Mouse (Mus musculus) layer of hippocampus, adult 18-20 months (tissue): Measurements from ENCODE around the gene Gstm4. TPM values are rescaled to one million over a fixed set of nuclear protein-coding genes. Genes with fewer than 3 reads are reported as not detected.
A peak's percentile ranks its signal among the peaks of the same experiment; 100 is the strongest.
"Not testable (repeated sequence)": the region's sequence is repeated elsewhere in the genome, so short reads cannot be mapped to it uniquely, and the experiment has no call there.

ENCODE experiments used
- DNase-seq, 2 experiments: peaks; one replicate each; pipeline ENCODE4 v3.0.0; 2022; ENCODE audit warnings: low spot score in 2 of 2
- total RNA-seq, 2 experiments: library from RNA; stranded (reverse); gene quantifications; 2 replicates each; pipeline ENCODE4 v1.2.3; 2021

The Gstm4 gene
- total RNA-seq, 2 experiments from 2014 or later, result 12.3 to 13.2 TPM

DNA sequence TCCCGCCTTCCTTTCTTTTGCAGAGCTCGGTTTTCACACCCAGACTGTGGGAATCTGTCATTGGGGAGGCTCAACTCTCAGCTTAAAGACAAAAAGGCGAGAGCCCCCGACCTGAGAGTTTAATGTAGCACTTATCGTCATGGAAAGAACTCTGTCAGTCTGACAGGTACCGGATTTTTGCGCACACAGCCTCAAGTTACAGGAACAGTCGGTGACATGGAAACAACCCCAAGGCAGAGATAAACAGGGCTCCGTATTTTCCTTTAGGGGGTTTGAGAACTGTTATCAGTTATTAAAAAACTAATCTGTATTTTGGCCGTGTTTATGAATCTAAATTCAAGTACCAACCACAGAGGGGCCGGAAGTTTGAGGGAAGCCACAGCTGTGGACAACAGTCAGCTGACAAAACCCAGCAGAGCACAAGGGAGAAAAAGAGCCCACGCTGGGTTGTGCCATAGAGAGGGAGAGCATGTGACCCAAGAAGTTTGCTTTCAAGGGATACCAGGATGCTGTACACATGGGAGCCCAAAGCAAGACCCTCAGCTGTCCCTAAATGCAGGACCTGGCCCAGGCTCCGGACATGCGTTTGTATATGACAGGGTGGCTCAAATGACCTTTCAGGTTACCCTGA is 26.4 kb downstream of the Gstm4 start:
- DNase-seq, result no peak

DNA sequence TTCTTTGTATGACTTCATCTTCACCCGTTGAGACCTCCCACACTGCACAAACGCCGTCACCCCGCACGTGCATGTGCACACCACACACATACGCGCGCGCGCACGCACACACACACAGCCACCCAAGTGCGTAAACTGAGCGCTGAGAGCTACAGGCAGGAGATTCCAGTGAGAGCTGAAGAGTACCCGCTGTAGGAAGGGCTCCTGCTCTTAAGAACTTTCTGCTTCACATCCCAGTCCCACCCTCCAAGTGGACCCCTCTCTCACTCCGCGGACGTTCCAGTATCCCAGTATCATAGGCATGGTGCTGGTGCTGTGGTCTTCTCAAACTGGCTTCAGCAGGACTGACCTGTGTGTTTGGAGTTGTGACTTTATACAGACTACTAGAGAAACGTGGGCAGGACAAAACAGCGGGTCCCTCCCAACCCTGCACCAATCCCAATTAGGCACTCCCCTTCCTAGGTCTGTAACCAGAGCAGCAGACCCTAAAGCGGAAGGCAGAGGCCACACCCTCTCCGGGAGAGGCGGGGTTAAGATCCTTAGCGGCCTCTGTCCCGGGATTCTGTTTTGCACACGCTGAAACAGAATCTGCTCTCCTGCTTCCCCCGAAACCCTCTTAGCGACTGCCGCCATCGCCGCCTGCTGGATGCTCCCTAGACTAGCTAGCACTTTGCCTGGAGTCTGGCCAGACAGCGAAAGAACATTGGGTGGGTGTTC is 27.1 kb downstream of the Gstm4 start, which contains the start of gene Gstm1:
Gene Gstm1, minus strand, starts transcription at position 501 of the 717 bp plus-strand sequence.
- DNase-seq, result peak; percentile 94 to 97

DNA sequence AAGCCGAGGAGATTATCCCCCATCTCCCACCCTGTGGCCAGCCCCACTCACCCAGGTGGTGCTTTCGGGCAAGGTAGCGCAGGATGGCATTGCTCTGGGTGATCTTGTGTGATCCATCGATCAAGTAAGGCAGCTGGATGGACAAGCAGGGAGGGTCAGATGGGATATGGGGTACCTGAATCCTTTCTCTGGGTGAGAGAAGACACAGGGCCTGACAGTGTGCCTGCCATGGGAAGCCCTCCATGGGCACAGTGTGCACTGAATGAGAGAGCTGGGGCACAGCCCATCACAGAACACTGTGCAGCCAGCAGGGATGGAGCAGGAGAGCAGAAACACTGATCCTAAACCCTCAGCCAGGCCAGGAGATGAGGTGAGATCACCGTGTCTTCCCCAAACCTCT is 28.2 kb downstream of the Gstm4 start:
- DNase-seq, result not testable (repeated sequence)

DNA sequence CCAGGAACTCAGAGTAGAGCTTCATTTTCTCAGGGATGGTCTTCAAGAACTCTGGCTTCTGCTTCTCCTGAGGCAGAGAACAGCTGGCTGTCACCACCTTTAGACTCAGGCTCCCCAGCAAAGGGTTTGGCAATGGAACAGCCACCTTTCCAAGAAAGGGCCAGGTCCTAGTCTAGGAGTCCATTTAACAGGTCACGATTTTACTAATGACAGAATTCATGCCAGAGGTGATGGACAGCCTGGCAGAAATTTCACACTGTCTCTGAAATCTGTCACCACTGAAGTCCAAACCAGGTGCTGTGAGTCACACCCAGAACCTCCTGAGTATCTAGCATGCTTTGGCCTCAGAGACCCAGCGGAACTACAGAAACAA is 29.7 kb downstream of the Gstm4 start:
- no peak for DNase-seq

DNA sequence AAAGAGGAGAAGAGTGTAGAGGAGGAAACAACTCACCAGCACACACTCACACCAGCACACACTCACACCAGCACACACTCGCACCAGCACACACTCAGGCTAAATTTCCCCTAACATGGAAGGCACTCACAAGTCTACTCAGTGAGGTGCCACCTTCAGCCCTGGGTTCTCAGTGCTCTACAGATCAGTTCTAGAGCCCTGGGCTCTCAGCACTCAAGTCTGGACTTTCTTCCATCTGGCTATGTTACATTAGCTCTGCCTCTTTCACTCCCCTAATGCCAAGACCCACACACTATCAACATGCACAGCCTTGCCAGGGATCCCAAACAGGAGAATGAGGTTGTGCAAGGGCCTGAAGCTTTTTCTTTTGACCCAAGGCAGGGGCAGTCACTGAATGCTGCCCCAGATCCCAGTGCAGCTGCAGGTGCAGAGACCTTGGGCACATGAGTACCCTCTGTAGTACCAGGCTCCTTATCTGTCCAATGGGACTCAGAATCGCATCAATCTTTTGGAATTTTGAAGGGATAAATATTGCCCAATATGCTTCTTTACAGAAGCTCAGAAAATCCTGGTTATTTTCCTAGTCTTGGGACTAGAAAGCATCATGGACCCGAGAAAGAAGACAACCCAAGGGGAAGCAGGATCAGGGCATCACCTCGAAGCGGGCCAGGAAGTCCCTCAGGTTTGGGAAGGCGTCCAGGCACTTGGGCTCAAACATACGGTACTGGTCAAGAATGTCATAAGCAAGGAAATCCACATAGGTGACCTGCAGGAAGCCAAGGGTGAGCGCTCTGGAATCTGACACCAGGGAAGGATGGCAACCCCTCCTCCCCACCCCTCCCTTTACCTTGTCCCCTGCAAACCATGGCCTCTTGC is 30.4 kb downstream of the Gstm4 start:
- DNase-seq, result no peak

DNA sequence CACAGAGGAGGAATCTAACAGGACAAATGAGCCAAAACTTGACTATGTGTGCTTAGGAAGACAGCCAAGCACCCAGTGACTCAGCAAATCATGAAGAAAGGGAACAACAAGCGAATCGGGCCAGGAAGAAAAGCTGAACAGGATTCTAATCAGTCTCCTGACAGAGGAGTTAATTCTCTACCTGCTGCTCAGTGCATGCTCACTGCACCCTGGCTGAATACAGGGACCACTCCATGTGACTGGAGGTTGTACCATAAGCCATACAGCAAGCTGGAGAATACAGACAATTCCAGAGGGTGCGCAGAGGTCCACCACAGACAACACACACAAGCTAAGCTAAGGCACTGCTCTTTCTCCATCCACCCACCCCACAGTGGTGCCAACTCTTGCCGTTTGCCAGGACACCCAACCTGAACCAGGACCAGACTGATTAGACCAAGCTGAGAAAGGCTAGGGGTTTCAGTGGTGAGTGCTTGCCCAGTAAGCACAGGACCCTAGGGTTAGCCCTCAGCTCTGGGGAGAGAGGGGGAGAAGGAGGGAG is 31.3 kb downstream of the Gstm4 start:
- DNase-seq, result peak; percentile 56 to 79

DNA sequence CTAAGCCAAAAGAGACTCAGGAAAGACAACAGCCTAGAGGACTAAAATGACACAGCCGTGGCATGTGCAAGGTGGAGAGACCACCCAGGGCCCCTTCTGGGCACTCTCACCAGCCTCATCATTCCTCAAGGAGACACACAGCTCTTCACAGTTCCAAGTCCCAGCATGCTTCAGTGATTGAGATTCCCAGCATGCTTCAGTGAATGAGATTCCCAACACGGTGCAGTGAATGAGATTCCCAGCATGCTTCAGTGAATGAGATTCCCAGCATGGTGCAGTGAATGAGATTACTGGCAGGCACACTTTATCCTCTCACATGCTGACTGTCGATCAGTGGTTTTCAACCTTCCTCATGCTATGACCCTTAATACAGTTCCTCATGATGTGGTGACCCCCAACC is 33.1 kb downstream of the Gstm4 start:
- DNase-seq, result no peak

DNA sequence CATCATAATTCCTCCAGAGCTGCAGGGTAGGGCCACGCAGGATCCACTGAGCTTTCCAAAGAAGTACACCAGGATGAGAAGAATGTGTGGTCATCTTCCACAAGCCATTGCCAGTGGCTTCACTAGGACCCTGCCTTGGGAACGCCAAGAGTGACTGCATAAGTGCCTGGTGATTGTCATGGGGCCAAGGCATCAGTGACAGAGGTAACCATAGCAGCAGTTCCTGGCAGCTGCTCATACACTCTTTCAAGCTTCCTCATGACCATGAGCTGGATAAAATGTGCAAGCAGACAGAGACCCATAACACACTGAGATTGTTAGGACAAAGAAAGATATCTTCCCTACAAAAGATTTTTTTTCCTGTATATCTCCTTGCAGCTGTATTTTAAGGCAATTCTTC is 34.4 kb downstream of the Gstm4 start:
- DNase-seq, result peak; percentile 57 to 78

DNA sequence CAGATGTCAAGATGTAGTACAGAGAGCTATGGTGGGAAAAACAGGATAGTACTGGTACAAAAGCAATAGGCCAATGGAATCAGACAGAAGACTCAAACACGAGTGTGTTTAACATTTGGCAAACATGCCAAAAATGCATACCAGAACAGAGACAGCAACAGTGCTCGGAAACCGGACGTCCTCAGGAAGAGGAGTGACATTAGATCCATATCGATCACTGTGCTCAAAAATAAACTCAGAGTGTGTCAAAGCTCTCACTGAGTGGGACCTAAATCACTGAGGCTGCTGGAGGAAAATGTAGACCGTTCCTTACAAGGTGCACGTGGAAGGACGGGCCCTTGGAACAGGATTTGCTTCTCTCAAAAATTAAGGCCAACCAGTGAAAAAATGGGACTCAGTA is 42.7 kb downstream of the Gstm4 start:
- DNase-seq, result no peak

DNA sequence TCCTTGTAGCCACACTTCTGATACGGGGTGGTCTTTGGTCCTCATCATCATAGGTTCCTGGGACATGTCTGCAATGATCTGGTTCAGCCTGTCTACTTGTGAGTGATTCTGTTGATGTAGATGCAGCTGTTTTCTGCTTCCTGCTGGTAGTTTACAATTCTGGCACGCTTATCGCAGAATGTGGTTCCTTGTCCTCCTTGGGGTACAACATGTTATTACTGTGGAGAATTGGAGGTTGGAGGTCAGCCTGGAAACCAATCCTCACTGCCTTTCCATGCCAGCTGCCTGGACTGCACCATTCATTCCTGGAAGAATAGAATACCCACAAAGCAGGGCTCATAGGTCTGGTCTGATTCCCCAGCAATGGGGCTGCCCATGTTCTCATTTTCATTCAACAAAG is 45.2 kb downstream of the Gstm4 start:
- no peak for DNase-seq

DNA sequence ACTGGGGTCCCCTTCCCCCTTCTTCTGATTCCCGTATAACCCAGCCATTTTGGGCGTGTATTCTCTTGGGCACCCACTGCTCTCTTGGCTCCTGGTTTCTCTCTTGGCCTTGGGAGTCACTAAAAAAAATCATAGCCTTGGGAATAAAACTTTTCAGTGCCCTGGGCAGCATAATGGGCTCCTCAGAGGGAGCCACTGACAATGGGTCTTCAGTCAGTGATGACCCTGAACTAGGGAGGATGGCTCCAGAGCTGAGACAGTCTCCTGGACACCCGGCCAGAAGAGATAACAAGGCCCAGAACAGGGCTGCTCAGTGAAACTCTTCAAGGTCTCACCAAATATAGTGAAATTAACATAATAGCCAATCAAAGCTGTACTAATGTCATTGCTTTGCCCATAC is 46.1 kb downstream of the Gstm4 start:
- no peak for DNase-seq

DNA sequence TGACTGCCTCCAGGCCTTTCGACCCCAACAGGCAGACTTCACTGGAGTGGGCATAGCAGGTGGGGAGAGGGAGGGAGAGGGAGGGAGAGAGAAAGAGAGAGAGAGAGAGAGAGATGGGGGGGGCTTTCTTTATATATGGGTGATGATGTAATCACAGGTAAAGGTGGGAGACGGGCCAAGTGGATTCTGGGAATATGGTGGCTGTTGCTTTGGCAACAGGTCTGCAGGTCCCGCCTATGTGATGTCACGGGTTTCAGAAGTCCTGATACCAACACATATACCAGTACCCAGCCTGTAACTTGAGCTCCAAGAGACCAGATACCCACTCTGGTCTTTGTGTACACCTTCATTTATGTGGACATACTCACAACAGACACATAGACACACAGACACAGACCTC is 48.1 kb downstream of the Gstm4 start:
- no peak for DNase-seq

DNA sequence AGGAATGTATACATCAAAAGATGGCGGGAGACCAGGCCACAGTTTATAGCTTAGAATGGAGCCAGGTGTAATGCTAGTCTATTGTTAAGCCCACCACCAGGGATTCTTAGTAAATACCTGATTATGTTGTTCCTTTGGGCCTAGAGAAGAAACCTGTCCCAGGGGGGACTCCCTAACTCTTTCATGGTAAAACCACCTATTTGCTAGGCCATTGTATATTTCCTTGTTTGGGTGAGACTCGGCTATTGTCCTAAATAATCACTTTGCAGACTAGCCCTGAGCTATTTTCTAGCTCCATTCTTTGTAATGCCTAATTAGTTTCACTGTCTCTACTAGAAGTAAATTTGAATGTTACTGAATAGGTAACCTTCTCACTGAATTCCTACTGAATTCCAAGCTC is 48.7 kb downstream of the Gstm4 start:
- DNase-seq, result not testable (repeated sequence)

Other genes with a start within 250 kb of the Gstm4 start
- not detected for gene Eps8l3, start 167.7 kb downstream of the Gstm4 start, total RNA-seq
- 100 to 1,000 TPM; 286 to 295 TPM for gene Gstm5, start 149.1 kb downstream of the Gstm4 start, total RNA-seq
- 100 to 1,000 TPM; 171 to 187 TPM for gene Gstm7, start 113.1 kb downstream of the Gstm4 start, total RNA-seq
- 10 to 100 TPM; 18.6 to 19.6 TPM for gene Gstm6, start 101.1 kb downstream of the Gstm4 start, total RNA-seq
- gene Gstm3, start 75.6 kb downstream of the Gstm4 start, total RNA-seq, result not detected
- 1 to 10 TPM; 2.8 to 3.4 TPM for gene Gstm2, start 58.4 kb downstream of the Gstm4 start, total RNA-seq
- 100 to 1,000 TPM; 379 to 410 TPM for gene Gstm1, start 26.9 kb downstream of the Gstm4 start, total RNA-seq
- gene Ampd2, start 41.8 kb upstream of the Gstm4 start, total RNA-seq, result 10 to 100 TPM; 68.7 to 73.6 TPM
- gene Gnat2, start 47.9 kb upstream of the Gstm4 start, total RNA-seq, result not detected
- gene Gnai3, start 101.3 kb upstream of the Gstm4 start, total RNA-seq, result 10 to 100 TPM; 28.2 to 28.7 TPM
- 10 to 100 TPM; 14.8 to 15.1 TPM for gene Gpr61, start 110.0 kb upstream of the Gstm4 start, total RNA-seq
- gene Amigo1, start 141.4 kb upstream of the Gstm4 start, total RNA-seq, result 10 to 100 TPM; 71.6 to 76.8 TPM
- 10 to 100 TPM; 17.4 TPM for gene Cyb561d1, start 156.3 kb upstream of the Gstm4 start, total RNA-seq
- gene Atxn7l2, start 166.0 kb upstream of the Gstm4 start, total RNA-seq, result 10 to 100 TPM; 23.5 to 24.8 TPM
- 1 to 10 TPM; 2.8 to 3.2 TPM for gene Sypl2, start 181.8 kb upstream of the Gstm4 start, total RNA-seq
- gene Psma5, start 212.0 kb upstream of the Gstm4 start, total RNA-seq, result 10 to 100 TPM; 67.2 to 69.9 TPM
- gene Sort1, start 239.2 kb upstream of the Gstm4 start, total RNA-seq, result 100 to 1,000 TPM; 373 to 382 TPM